Mouse (Mus musculus) midbrain, embryonic 16.5 days (tissue): ENCODE results near the gene Eif2s3x. TPM values are rescaled to one million over a fixed set of nuclear protein-coding genes. Genes with fewer than 3 reads are reported as not detected.

Experiments used
- ATAC-seq: fragments of 200-750 bp; cut with Nextera tagmentation; 2 replicates; pipeline ENCODE4 v1.8.0; 2017; ENCODE audit warnings: moderate TSS enrichment
- H3K27ac ChIP-seq: fragments of 300-500 bp; sonication (generic); 2 replicates; pipeline ENCODE4 v1.5.1; 2014; ENCODE audit warnings: mild to moderate bottlenecking, low read length, mixed read lengths
- H3K27me3 ChIP-seq: fragments of 300-500 bp; sonication (generic); 2 replicates; pipeline ENCODE4 v1.6.1; 2014; ENCODE audit warnings: low read depth, low read length, mixed read lengths; ENCODE audit not compliant: control insufficient read depth, insufficient read depth
- H3K36me3 ChIP-seq: fragments of 300-500 bp; sonication (generic); 2 replicates; pipeline ENCODE4 v1.6.1; 2014; ENCODE audit warnings: mild to moderate bottlenecking, low read length, moderate library complexity, mixed read lengths; ENCODE audit not compliant: control insufficient read depth, insufficient read depth
- H3K4me1 ChIP-seq: fragments of 300-500 bp; sonication (generic); 2 replicates; pipeline ENCODE4 v1.6.1; 2014; ENCODE audit warnings: mild to moderate bottlenecking, low read length, mixed read lengths; ENCODE audit not compliant: control insufficient read depth, insufficient read depth
- H3K4me2 ChIP-seq: fragments of 300-500 bp; sonication (generic); 2 replicates; pipeline ENCODE4 v1.6.1; 2014; ENCODE audit warnings: mild to moderate bottlenecking, low read length, mixed read lengths
- H3K4me3 ChIP-seq: fragments of 300-500 bp; sonication (generic); 2 replicates; pipeline ENCODE4 v1.5.1; 2014; ENCODE audit warnings: low read depth, mild to moderate bottlenecking, low read length, moderate library complexity, mixed read lengths
- H3K9ac ChIP-seq: fragments of 300-500 bp; sonication (generic); 2 replicates; pipeline ENCODE4 v1.6.1; 2014; ENCODE audit warnings: low read depth, low read length, mixed read lengths
- H3K9me3 ChIP-seq: fragments of 300-500 bp; sonication (generic); replicated peaks from 2 replicates; pipeline ENCODE4 v1.6.1; 2014; ENCODE audit warnings: mild to moderate bottlenecking, low read length, mixed read lengths; ENCODE audit not compliant: control insufficient read depth, poor library complexity, severe bottlenecking
- WGBS: fragments of 180-500 bp; shearing (Covaris S2); extraction: QIAGEN DNeasy Blood & Tissue Kit; methylation state at CpG from one replicate; pipeline ENCODE4 v1.1.7; 2014; 5-methylcytosine and 5-hydroxymethylcytosine counted together
- polyA plus RNA-seq: library from polyadenylated mRNA; unstranded; fragments of >200 nt; fragmentation: Nextera tagmentation; extraction: Ambion mirVana; gene quantifications from 2 replicates; pipeline ENCODE4 v1.2.1, GENCODE M21; 2015

Gene Eif2s3x
- polyA plus RNA-seq, 1 experiment from 2014 or later: 93.3 TPM

DNA sequence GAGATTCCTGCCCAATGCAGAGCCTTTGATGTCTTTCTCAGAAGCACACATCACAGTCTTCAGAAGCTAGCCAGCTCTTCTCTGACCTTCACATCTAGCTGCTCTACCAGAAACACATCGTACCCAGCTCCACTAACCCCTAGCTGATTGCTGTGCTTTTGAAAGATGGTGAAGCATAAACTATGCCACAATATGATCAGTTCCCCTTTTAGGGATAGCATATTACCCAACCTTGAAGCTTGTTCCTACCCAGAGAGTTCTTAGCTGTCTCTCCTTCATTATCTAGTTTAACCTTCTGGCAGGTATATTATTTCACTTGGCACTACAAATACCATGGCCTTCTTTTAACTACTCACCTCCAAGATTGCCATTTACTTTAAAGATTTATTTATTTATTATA, 72.6 kb downstream of the Eif2s3x start:
- Histone ChIP-seq H3K9ac (no peak overlapping the region), H3K27me3 (peaks cover 32% of the 10 kb centered on the region)
- 79% methylated on average over 1 of the region's 1 CpGs for WGBS

More for the DNA sequence above, 72.6 kb downstream of the Eif2s3x start:
- Histone ChIP-seq H3K4me3 (no peak overlapping the region), H3K4me1 (no peaks in the 10 kb centered on the region), H3K4me2 (no peak overlapping the region), H3K9me3 (no peaks in the 10 kb centered on the region), H3K27ac (no peak overlapping the region), H3K36me3 (no peaks in the 10 kb centered on the region)
- no peak for ATAC-seq

Other genes with a start within 250 kb of the Eif2s3x start
- gene AU015836, start 244.2 kb downstream of the Eif2s3x start, polyA plus RNA-seq: not detected in 2 replicates
- gene Zfx, start 89.2 kb downstream of the Eif2s3x start, polyA plus RNA-seq: 18.2 and 19.3 TPM in 2 replicates
- gene Klhl15, start 21.7 kb upstream of the Eif2s3x start, polyA plus RNA-seq: 9.3 and 9.7 TPM in 2 replicates
- 0.09 and 0.10 TPM in 2 replicates for gene Fam90a1b, start 153.9 kb upstream of the Eif2s3x start, polyA plus RNA-seq
- 121 and 122 TPM in 2 replicates for gene Apoo, start 154.3 kb upstream of the Eif2s3x start, polyA plus RNA-seq